Mouse (Mus musculus): ENCODE data around the gene Igfl3. TPM values are rescaled to one million over a fixed set of nuclear protein-coding genes. Genes with fewer than 3 reads are reported as not detected.

Igfl3 gene
- polyA plus RNA-seq (2015; fragmentation: Nextera tagmentation; extraction: Ambion mirVana): not detected in 2 replicates

GRCm38 (mm10) chr7:18176194-18176593 is at the start of gene Igfl3:
TSS of gene Igfl3 (plus strand) at chr7:18176494.
- ATAC-seq (ENCODE audit: insufficient number of reproducible peaks, insufficient read depth, low FRiP score, low TSS enrichment, low read depth): no peak
- H3K27me3 ChIP-seq: no peaks in the 10 kb centered on the region
- H3K9ac ChIP-seq: no peak within 1 kb of the TSS
- H3K9me3 ChIP-seq: peaks cover 24% of the 10 kb centered on the region
- H3K4me3 ChIP-seq: no peak within 1 kb of the TSS
- no peaks in the 10 kb centered on the region for H3K36me3 ChIP-seq
- H3K4me1 ChIP-seq: no peaks in the 10 kb centered on the region
- H3K27ac ChIP-seq: no peak within 1 kb of the TSS
- no peak within 1 kb of the TSS for H3K4me2 ChIP-seq

GRCm38 (mm10) chr7:18210938-18211337 is 34.6 kb downstream of the Igfl3 start:
- ATAC-seq (ENCODE audit: insufficient number of reproducible peaks, insufficient read depth, low FRiP score, low TSS enrichment, low read depth): no peak
- Histone ChIP-seq H3K9ac (no peak overlapping the region), H3K27me3 (no peaks in the 10 kb centered on the region), H3K36me3 (no peaks in the 10 kb centered on the region), H3K9me3 (no peaks in the 10 kb centered on the region; the same call in 1 of the 2 replicates), H3K27ac (no peak overlapping the region), H3K4me3 (no peak overlapping the region), H3K4me1 (no peaks in the 10 kb centered on the region), H3K4me2 (no peak overlapping the region)
- 8% methylated on average over 9 of the region's 9 CpGs for WGBS

DNA sequence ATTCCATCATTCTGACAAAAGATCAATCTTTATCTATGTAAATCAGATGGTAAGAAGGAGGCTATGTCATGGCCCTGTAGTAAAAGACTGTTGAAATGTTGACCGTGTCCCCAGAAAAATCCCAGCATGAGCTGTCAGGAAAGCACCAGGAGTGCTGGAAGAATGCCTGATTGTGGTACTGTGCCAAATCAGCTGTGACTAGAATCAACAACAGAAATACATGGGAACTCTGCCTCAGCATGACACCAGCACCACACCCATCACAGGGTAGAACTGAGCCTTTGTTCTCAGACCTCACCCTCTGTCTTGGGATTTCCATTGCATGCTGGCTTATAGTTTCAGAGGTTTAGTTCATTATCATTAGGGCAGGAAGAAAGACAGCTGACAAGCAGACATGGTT is 38.4 kb downstream of the Igfl3 start:
- Histone ChIP-seq H3K36me3 (no peaks in the 10 kb centered on the region), H3K4me2 (no peak overlapping the region), H3K4me3 (no peak overlapping the region), H3K9ac (no peak overlapping the region), H3K27ac (no peak overlapping the region), H3K27me3 (no peaks in the 10 kb centered on the region), H3K9me3 (no peaks in the 10 kb centered on the region; the same call in 1 of the 2 replicates), H3K4me1 (no peaks in the 10 kb centered on the region)
- WGBS: 48% methylated on average over 1 of the region's 1 CpGs
- no peak for ATAC-seq (ENCODE audit: insufficient number of reproducible peaks, insufficient read depth, low FRiP score, low TSS enrichment, low read depth)

Other genes starting within 250 kb of the Igfl3 start
- not detected in 2 replicates for gene Ceacam11, start 204.4 kb upstream of the Igfl3 start, polyA plus RNA-seq (2015; fragmentation: Nextera tagmentation; extraction: Ambion mirVana)
- not detected in 2 replicates for gene Ceacam13, start 166.6 kb upstream of the Igfl3 start, polyA plus RNA-seq (2015; fragmentation: Nextera tagmentation; extraction: Ambion mirVana)
- gene Ceacam12, start 110.6 kb upstream of the Igfl3 start, polyA plus RNA-seq (2015; fragmentation: Nextera tagmentation; extraction: Ambion mirVana): not detected in 2 replicates
- gene Mill1, start 68.9 kb downstream of the Igfl3 start, polyA plus RNA-seq (2015; fragmentation: Nextera tagmentation; extraction: Ambion mirVana): 0.10 TPM in 2 replicates
- not detected in 2 replicates for gene Psg18, start 178.5 kb downstream of the Igfl3 start, polyA plus RNA-seq (2015; fragmentation: Nextera tagmentation; extraction: Ambion mirVana)

Measured in embryonic facial prominence, embryonic 13.5 days (tissue).